Mouse (Mus musculus): ENCODE measurements around the gene Gm6993. TPM values are rescaled to one million over a fixed set of nuclear protein-coding genes. Genes with fewer than 3 reads are reported as not detected.

Gene Gm6993
- polyA plus RNA-seq, 1 experiment from 2014 or later, result not detected

GRCm38 (mm10) chr12:31265722-31266431 is 25.3 kb downstream of the Gm6993 start:
- WGBS, result 1% methylated on average over 50 of the region's 50 CpGs
- peak; percentile 81 for ATAC-seq (replicated peaks)
- H3K4me2 ChIP-seq (replicated peaks), result peak overlapping the region; percentile 73
- peaks cover 42% of the 10 kb centered on the region for H3K27me3 ChIP-seq
- no peaks in the 10 kb centered on the region for H3K9me3 ChIP-seq
- H3K4me3 ChIP-seq, result peak overlapping the region; percentile 49
- peak overlapping the region; percentile 51 for H3K27ac ChIP-seq (replicated peaks)
- peaks cover 19% of the 10 kb centered on the region for H3K4me1 ChIP-seq
- peak overlapping the region; percentile 56 for H3K9ac ChIP-seq (replicated peaks)
- H3K36me3 ChIP-seq, result no peaks in the 10 kb centered on the region

GRCm38 (mm10) chr12:31266686-31267085 is 26.1 kb downstream of the Gm6993 start:
- WGBS, result 6% methylated on average over 15 of the region's 15 CpGs
- Histone ChIP-seq H3K36me3 (no peaks in the 10 kb centered on the region), H3K9ac (replicated peaks) (peak overlapping the region; percentile 56), H3K4me2 (replicated peaks) (peak overlapping the region; percentile 73), H3K9me3 (no peaks in the 10 kb centered on the region), H3K27me3 (peaks cover 42% of the 10 kb centered on the region), H3K4me3 (peak overlapping the region; percentile 49), H3K4me1 (peaks cover 19% of the 10 kb centered on the region), H3K27ac (replicated peaks) (no peak overlapping the region)
- ATAC-seq (replicated peaks), result 0 out of 2 replicates have a peak, but pooled peaks have one; percentile 14

GRCm38 (mm10) chr12:31267363-31267762 is 26.8 kb downstream of the Gm6993 start:
- Histone ChIP-seq H3K27me3 (peaks cover 42% of the 10 kb centered on the region), H3K36me3 (no peaks in the 10 kb centered on the region), H3K9ac (replicated peaks) (no peak overlapping the region), H3K9me3 (no peaks in the 10 kb centered on the region), H3K4me1 (peaks cover 19% of the 10 kb centered on the region), H3K4me2 (replicated peaks) (0 out of 2 replicates have a peak overlapping the region, but pooled peaks have one; percentile 73), H3K27ac (replicated peaks) (no peak overlapping the region), H3K4me3 (no peak overlapping the region)
- 63% methylated on average over 4 of the region's 4 CpGs for WGBS
- no peak for ATAC-seq (replicated peaks)

- no peak overlapping the region for H3K4me2 ChIP-seq (replicated peaks)
- WGBS, result 80% methylated on average over 3 of the region's 3 CpGs
- no peak for ATAC-seq (replicated peaks)
- no peaks in the 10 kb centered on the region for H3K9me3 ChIP-seq
- peaks cover 37% of the 10 kb centered on the region for H3K27me3 ChIP-seq
- H3K27ac ChIP-seq (replicated peaks), result no peak overlapping the region
- no peak overlapping the region for H3K4me3 ChIP-seq
- H3K36me3 ChIP-seq, result no peaks in the 10 kb centered on the region
- no peak overlapping the region for H3K9ac ChIP-seq (replicated peaks)
- H3K4me1 ChIP-seq, result peaks cover 19% of the 10 kb centered on the region
Observed at GRCm38 (mm10) chr12:31268315-31268714, 27.7 kb downstream of the Gm6993 start.

GRCm38 (mm10) chr12:31269020-31269597 is 28.5 kb downstream of the Gm6993 start:
- no peak overlapping the region for H3K27ac ChIP-seq (replicated peaks)
- no peak overlapping the region for H3K9ac ChIP-seq (replicated peaks)
- no peaks in the 10 kb centered on the region for H3K36me3 ChIP-seq
- no peaks in the 10 kb centered on the region for H3K9me3 ChIP-seq
- no peak for ATAC-seq (replicated peaks)
- 83% methylated on average over 12 of the region's 12 CpGs for WGBS
- peaks cover 32% of the 10 kb centered on the region for H3K27me3 ChIP-seq
- H3K4me3 ChIP-seq, result no peak overlapping the region
- peaks cover 19% of the 10 kb centered on the region for H3K4me1 ChIP-seq
- H3K4me2 ChIP-seq (replicated peaks), result no peak overlapping the region

GRCm38 (mm10) chr12:31270361-31270760 is 29.8 kb downstream of the Gm6993 start:
- Histone ChIP-seq H3K9ac (replicated peaks) (no peak overlapping the region), H3K4me2 (replicated peaks) (no peak overlapping the region), H3K36me3 (no peaks in the 10 kb centered on the region), H3K9me3 (no peaks in the 10 kb centered on the region), H3K4me3 (no peak overlapping the region), H3K4me1 (peaks cover 12% of the 10 kb centered on the region; the same call in 1 of the 2 replicates), H3K27me3 (peaks cover 19% of the 10 kb centered on the region), H3K27ac (replicated peaks) (no peak overlapping the region)
- no peak for ATAC-seq (replicated peaks)
- WGBS, result 90% methylated on average over 10 of the region's 10 CpGs

- ATAC-seq (replicated peaks), result no peak
- WGBS, result 77% methylated on average over 5 of the region's 5 CpGs
- Histone ChIP-seq H3K36me3 (no peaks in the 10 kb centered on the region), H3K4me3 (no peak overlapping the region), H3K4me2 (replicated peaks) (no peak overlapping the region), H3K9ac (replicated peaks) (no peak overlapping the region), H3K4me1 (peaks cover 12% of the 10 kb centered on the region; the same call in 1 of the 2 replicates), H3K27me3 (peaks cover 16% of the 10 kb centered on the region), H3K27ac (replicated peaks) (no peak overlapping the region), H3K9me3 (no peaks in the 10 kb centered on the region)
Observed at GRCm38 (mm10) chr12:31270776-31271175, 30.2 kb downstream of the Gm6993 start.

- Histone ChIP-seq H3K27ac (replicated peaks) (no peak overlapping the region), H3K9ac (replicated peaks) (no peak overlapping the region), H3K4me3 (no peak overlapping the region), H3K9me3 (no peaks in the 10 kb centered on the region), H3K4me1 (peaks cover 11% of the 10 kb centered on the region; the same call in 1 of the 2 replicates), H3K27me3 (peaks cover 8% of the 10 kb centered on the region), H3K36me3 (no peaks in the 10 kb centered on the region), H3K4me2 (replicated peaks) (no peak overlapping the region)
- 54% methylated on average over 16 of the region's 16 CpGs for WGBS
- no peak for ATAC-seq (replicated peaks)
Observed at GRCm38 (mm10) chr12:31271361-31272011, 30.9 kb downstream of the Gm6993 start.

GRCm38 (mm10) chr12:31272012-31272735 is 31.6 kb downstream of the Gm6993 start:
- no peak for ATAC-seq (replicated peaks)
- Histone ChIP-seq H3K4me1 (0 out of 2 replicates have a peak, but pooled peaks cover 8% of the 10 kb centered on the region), H3K27me3 (0 out of 2 replicates have a peak, but pooled peaks cover 2% of the 10 kb centered on the region), H3K36me3 (no peaks in the 10 kb centered on the region), H3K9ac (replicated peaks) (no peak overlapping the region), H3K4me2 (replicated peaks) (no peak overlapping the region), H3K9me3 (no peaks in the 10 kb centered on the region), H3K27ac (replicated peaks) (no peak overlapping the region), H3K4me3 (no peak overlapping the region)
- WGBS, result 68% methylated on average over 8 of the region's 8 CpGs

GRCm38 (mm10) chr12:31272846-31273245 is 32.3 kb downstream of the Gm6993 start:
- WGBS, result 57% methylated on average over 2 of the region's 2 CpGs
- 0 out of 2 replicates have a peak, but pooled peaks cover 6% of the 10 kb centered on the region for H3K4me1 ChIP-seq
- no peak overlapping the region for H3K4me2 ChIP-seq (replicated peaks)
- H3K27ac ChIP-seq (replicated peaks), result no peak overlapping the region
- no peaks in the 10 kb centered on the region for H3K27me3 ChIP-seq
- no peaks in the 10 kb centered on the region for H3K36me3 ChIP-seq
- no peak overlapping the region for H3K4me3 ChIP-seq
- H3K9ac ChIP-seq (replicated peaks), result no peak overlapping the region
- ATAC-seq (replicated peaks), result no peak
- no peaks in the 10 kb centered on the region for H3K9me3 ChIP-seq

- H3K36me3 ChIP-seq, result no peaks in the 10 kb centered on the region
- no peak overlapping the region for H3K27ac ChIP-seq (replicated peaks)
- H3K4me3 ChIP-seq, result no peak overlapping the region
- no peaks in the 10 kb centered on the region for H3K27me3 ChIP-seq
- WGBS, result 89% methylated on average over 7 of the region's 7 CpGs
- H3K4me1 ChIP-seq, result no peaks in the 10 kb centered on the region
- H3K9me3 ChIP-seq, result no peaks in the 10 kb centered on the region
- no peak overlapping the region for H3K4me2 ChIP-seq (replicated peaks)
- H3K9ac ChIP-seq (replicated peaks), result no peak overlapping the region
- no peak for ATAC-seq (replicated peaks)
Observed at GRCm38 (mm10) chr12:31273646-31274045, 33.1 kb downstream of the Gm6993 start.

- H3K27me3 ChIP-seq, result no peaks in the 10 kb centered on the region
- H3K36me3 ChIP-seq, result no peaks in the 10 kb centered on the region
- H3K9me3 ChIP-seq, result no peaks in the 10 kb centered on the region
- ATAC-seq (replicated peaks), result no peak
- H3K27ac ChIP-seq (replicated peaks), result no peak overlapping the region
- no peak overlapping the region for H3K4me2 ChIP-seq (replicated peaks)
- 96% methylated on average over 10 of the region's 10 CpGs for WGBS
- no peak overlapping the region for H3K9ac ChIP-seq (replicated peaks)
- no peaks in the 10 kb centered on the region for H3K4me1 ChIP-seq
- no peak overlapping the region for H3K4me3 ChIP-seq
Observed at GRCm38 (mm10) chr12:31275411-31275810, 34.8 kb downstream of the Gm6993 start.
